Mouse (Mus musculus) heart, postnatal 14 days (tissue): ENCODE data around the gene Atp5l. TPM values are rescaled to one million over a fixed set of nuclear protein-coding genes. Genes with fewer than 3 reads are reported as not detected.

Source experiments
- DNase-seq, 2 experiments: peaks; one replicate each; pipeline ENCODE4 v3.0.0; 2021 to 2022
- intact Hi-C: fragments of 180-260 bp; cut with DNase I; formaldehyde crosslinking; loops from one replicate; pipeline ENCODE4 v1.15.1; 2025
- total RNA-seq, 2 experiments: library from RNA; stranded (reverse); gene quantifications; 2 replicates each; pipeline ENCODE4 v1.2.3; 2021

Gene Atp5l
- total RNA-seq, 2 experiments from 2014 or later: 1,504 to 1,510 TPM

GRCm38 (mm10) chr9:44900402-44900801 is 20.1 kb downstream of the Atp5l start:
- intact Hi-C loops: no loop called here
- DNase-seq: no peak

- intact Hi-C loops: no loop called here
- DNase-seq: no peak
Observed at GRCm38 (mm10) chr9:44899716-44900115, 20.8 kb downstream of the Atp5l start.

GRCm38 (mm10) chr9:44897024-44897423 is 23.5 kb downstream of the Atp5l start:
- no peak for DNase-seq
- intact Hi-C loops: no loop called here

- no peak for DNase-seq
- intact Hi-C loops: no loop called here
Observed at GRCm38 (mm10) chr9:44892664-44893063, 27.9 kb downstream of the Atp5l start.

GRCm38 (mm10) chr9:44891210-44891609 is 29.3 kb downstream of the Atp5l start:
- DNase-seq: no peak
- intact Hi-C loops: no loop called here

- intact Hi-C loops: no loop called here
- no peak for DNase-seq
Observed at GRCm38 (mm10) chr9:44890122-44890521, 30.4 kb downstream of the Atp5l start.

GRCm38 (mm10) chr9:44888114-44888624 is 32.4 kb downstream of the Atp5l start:
- intact Hi-C loops: no loop called here
- DNase-seq: no peak

GRCm38 (mm10) chr9:44882981-44883569 is 37.5 kb downstream of the Atp5l start:
- intact Hi-C loops: no loop called here
- no peak for DNase-seq

GRCm38 (mm10) chr9:44882436-44882980 is 38.0 kb downstream of the Atp5l start:
- DNase-seq: peak; percentile 18 to 56

GRCm38 (mm10) chr9:44881941-44882435 is 38.6 kb downstream of the Atp5l start:
- peak; percentile 72 to 74 for DNase-seq
- intact Hi-C loops: loop anchor here (2.0 kb wide), 2 partner anchors 35 to 45 kb away; no protein-coding TSS in a partner anchor

More at GRCm38 (mm10) chr9:44882436-44882980, 38.0 kb downstream of the Atp5l start:
- intact Hi-C loops: no loop called here

GRCm38 (mm10) chr9:44881221-44881871 is 39.2 kb downstream of the Atp5l start, which contains the start of gene Kmt2a:
Gene Kmt2a, minus strand, starts transcription at chr9:44881296.
- intact Hi-C loops: loop anchor here (2.0 kb wide), 2 partner anchors 35 to 45 kb away; no protein-coding TSS in a partner anchor
- DNase-seq: peak; percentile 100

GRCm38 (mm10) chr9:44880309-44881081 is 40.0 kb downstream of the Atp5l start:
- intact Hi-C loops: loop anchor here (2.0 kb wide), 2 partner anchors 34 to 44 kb away; no protein-coding TSS in a partner anchor

GRCm38 (mm10) chr9:44879694-44880271 is 40.8 kb downstream of the Atp5l start:
- no peak for DNase-seq
- intact Hi-C loops: loop anchor here (2.0 kb wide), 2 partner anchors 33 to 43 kb away; no protein-coding TSS in a partner anchor

More at GRCm38 (mm10) chr9:44880309-44881081, 40.0 kb downstream of the Atp5l start:
- peak; percentile 8 to 13 for DNase-seq

GRCm38 (mm10) chr9:44878776-44879500 is 41.6 kb downstream of the Atp5l start:
- intact Hi-C loops: no loop called here
- DNase-seq: no peak

- DNase-seq: no peak
- intact Hi-C loops: no loop called here
Observed at GRCm38 (mm10) chr9:44877686-44878085, 42.9 kb downstream of the Atp5l start.

GRCm38 (mm10) chr9:44875476-44875875 is 45.1 kb downstream of the Atp5l start:
- intact Hi-C loops: no loop called here
- peak; percentile 28 to 46 for DNase-seq

- DNase-seq: no peak
- intact Hi-C loops: no loop called here
Observed at GRCm38 (mm10) chr9:44874198-44874597, 46.3 kb downstream of the Atp5l start.

- intact Hi-C loops: no loop called here
- DNase-seq: no peak
Observed at GRCm38 (mm10) chr9:44873665-44874064, 46.9 kb downstream of the Atp5l start.
